Mouse (Mus musculus): ENCODE results near the gene Ccs. TPM values are rescaled to one million over a fixed set of nuclear protein-coding genes. Genes with fewer than 3 reads are reported as not detected.

Gene Ccs
- polyA plus RNA-seq, 1 experiment: 45.8 TPM

GRCm38 (mm10) chr19:4854552-4855469 is 15.7 kb upstream of the Ccs start, which contains the start of gene Ctsf:
Gene Ctsf (plus strand): TSS chr19:4855130.
- TF ChIP-seq CTCF (IDR thresholded peaks at IDR 0.05; ENCODE audit: borderline replicate concordance, control insufficient read depth, extremely low read depth, insufficient read depth, low read length, poor library complexity) (no peak), POLR2A (IDR thresholded peaks at IDR 0.05; ENCODE audit: control insufficient read depth, extremely low read depth, insufficient read depth, low read length, poor library complexity) (no peak)
- H3K36me3 ChIP-seq (ENCODE audit: control insufficient read depth, insufficient read depth, low read length): no peaks in the 10 kb centered on the region
- peak within 1 kb of the TSS; percentile 12 for H3K4me3 ChIP-seq (ENCODE audit: control insufficient read depth, insufficient read depth, low read length)
- 7% methylated on average over 45 of the region's 45 CpGs for WGBS
- H3K27me3 ChIP-seq (ENCODE audit: control insufficient read depth, insufficient read depth, low read length): peaks cover 6% of the 10 kb centered on the region; the same call in 1 of the 2 replicates
- DNase-seq: no peak
- no peak within 1 kb of the TSS for H3K27ac ChIP-seq (ENCODE audit: control insufficient read depth, insufficient read depth, low read length)
- H3K4me1 ChIP-seq (replicated peaks; ENCODE audit: control insufficient read depth, insufficient read depth, low read length): no peaks in the 10 kb centered on the region

- WGBS: 76% methylated on average over 5 of the region's 5 CpGs
- DNase-seq: no peak
- no peak overlapping the region for H3K27ac ChIP-seq (ENCODE audit: control insufficient read depth, insufficient read depth, low read length)
- no peaks in the 10 kb centered on the region for H3K4me1 ChIP-seq (replicated peaks; ENCODE audit: control insufficient read depth, insufficient read depth, low read length)
- peaks cover 6% of the 10 kb centered on the region; the same call in 1 of the 2 replicates for H3K27me3 ChIP-seq (ENCODE audit: control insufficient read depth, insufficient read depth, low read length)
- TF ChIP-seq POLR2A (IDR thresholded peaks at IDR 0.05; ENCODE audit: control insufficient read depth, extremely low read depth, insufficient read depth, low read length, poor library complexity) (no peak), CTCF (IDR thresholded peaks at IDR 0.05; ENCODE audit: borderline replicate concordance, control insufficient read depth, extremely low read depth, insufficient read depth, low read length, poor library complexity) (no peak)
- H3K36me3 ChIP-seq (ENCODE audit: control insufficient read depth, insufficient read depth, low read length): no peaks in the 10 kb centered on the region
- H3K4me3 ChIP-seq (ENCODE audit: control insufficient read depth, insufficient read depth, low read length): no peak overlapping the region
Measured at GRCm38 (mm10) chr19:4850281-4850680, 11.1 kb upstream of the Ccs start.

- WGBS: 87% methylated on average over 4 of the region's 4 CpGs
- TF ChIP-seq CTCF (IDR thresholded peaks at IDR 0.05; ENCODE audit: borderline replicate concordance, control insufficient read depth, extremely low read depth, insufficient read depth, low read length, poor library complexity) (no peak), POLR2A (IDR thresholded peaks at IDR 0.05; ENCODE audit: control insufficient read depth, extremely low read depth, insufficient read depth, low read length, poor library complexity) (no peak)
- Histone ChIP-seq H3K4me1 (replicated peaks; ENCODE audit: control insufficient read depth, insufficient read depth, low read length) (no peaks in the 10 kb centered on the region), H3K36me3 (ENCODE audit: control insufficient read depth, insufficient read depth, low read length) (no peaks in the 10 kb centered on the region), H3K4me3 (ENCODE audit: control insufficient read depth, insufficient read depth, low read length) (no peak overlapping the region), H3K27ac (ENCODE audit: control insufficient read depth, insufficient read depth, low read length) (no peak overlapping the region), H3K27me3 (ENCODE audit: control insufficient read depth, insufficient read depth, low read length) (peaks cover 6% of the 10 kb centered on the region; the same call in 1 of the 2 replicates)
- DNase-seq: no peak
Measured at GRCm38 (mm10) chr19:4849800-4850199, 10.7 kb upstream of the Ccs start.

- no peak for TF ChIP-seq CTCF (IDR thresholded peaks at IDR 0.05; ENCODE audit: borderline replicate concordance, control insufficient read depth, extremely low read depth, insufficient read depth, low read length, poor library complexity)
- no peak for TF ChIP-seq POLR2A (IDR thresholded peaks at IDR 0.05; ENCODE audit: control insufficient read depth, extremely low read depth, insufficient read depth, low read length, poor library complexity)
- DNase-seq: peak; percentile 27
- H3K4me1 ChIP-seq (replicated peaks; ENCODE audit: control insufficient read depth, insufficient read depth, low read length): no peaks in the 10 kb centered on the region
- no peak overlapping the region for H3K4me3 ChIP-seq (ENCODE audit: control insufficient read depth, insufficient read depth, low read length)
- WGBS: 23% methylated on average over 7 of the region's 7 CpGs
- H3K27ac ChIP-seq (ENCODE audit: control insufficient read depth, insufficient read depth, low read length): no peak overlapping the region
- no peaks in the 10 kb centered on the region for H3K36me3 ChIP-seq (ENCODE audit: control insufficient read depth, insufficient read depth, low read length)
- no peaks in the 10 kb centered on the region for H3K27me3 ChIP-seq (ENCODE audit: control insufficient read depth, insufficient read depth, low read length)
Measured at GRCm38 (mm10) chr19:4847490-4847889, 8.4 kb upstream of the Ccs start.

- Histone ChIP-seq H3K4me1 (replicated peaks; ENCODE audit: control insufficient read depth, insufficient read depth, low read length) (no peaks in the 10 kb centered on the region), H3K27me3 (ENCODE audit: control insufficient read depth, insufficient read depth, low read length) (no peaks in the 10 kb centered on the region; the same call in 1 of the 2 replicates), H3K36me3 (ENCODE audit: control insufficient read depth, insufficient read depth, low read length) (no peaks in the 10 kb centered on the region), H3K4me3 (ENCODE audit: control insufficient read depth, insufficient read depth, low read length) (no peak overlapping the region), H3K27ac (ENCODE audit: control insufficient read depth, insufficient read depth, low read length) (no peak overlapping the region)
- no peak for DNase-seq
- TF ChIP-seq POLR2A (IDR thresholded peaks at IDR 0.05; ENCODE audit: control insufficient read depth, extremely low read depth, insufficient read depth, low read length, poor library complexity) (no peak), CTCF (IDR thresholded peaks at IDR 0.05; ENCODE audit: borderline replicate concordance, control insufficient read depth, extremely low read depth, insufficient read depth, low read length, poor library complexity) (no peak)
- WGBS: 85% methylated on average over 2 of the region's 2 CpGs
Measured at GRCm38 (mm10) chr19:4845846-4846245, 6.7 kb upstream of the Ccs start.

- H3K36me3 ChIP-seq (ENCODE audit: control insufficient read depth, insufficient read depth, low read length): no peaks in the 10 kb centered on the region
- H3K4me1 ChIP-seq (replicated peaks; ENCODE audit: control insufficient read depth, insufficient read depth, low read length): peaks cover 15% of the 10 kb centered on the region
- TF ChIP-seq CTCF (IDR thresholded peaks at IDR 0.05; ENCODE audit: borderline replicate concordance, control insufficient read depth, extremely low read depth, insufficient read depth, low read length, poor library complexity) (no peak), POLR2A (IDR thresholded peaks at IDR 0.05; ENCODE audit: control insufficient read depth, extremely low read depth, insufficient read depth, low read length, poor library complexity) (no peak)
- H3K4me3 ChIP-seq (ENCODE audit: control insufficient read depth, insufficient read depth, low read length): no peak overlapping the region
- DNase-seq: no peak
- peak overlapping the region; percentile 64 for H3K27ac ChIP-seq (ENCODE audit: control insufficient read depth, insufficient read depth, low read length)
- WGBS: 42% methylated on average over 2 of the region's 2 CpGs
- no peaks in the 10 kb centered on the region; the same call in 1 of the 2 replicates for H3K27me3 ChIP-seq (ENCODE audit: control insufficient read depth, insufficient read depth, low read length)
Measured at GRCm38 (mm10) chr19:4842611-4843010, 3.5 kb upstream of the Ccs start.
